Mouse (Mus musculus) right cerebral cortex, postnatal 10 days (tissue): ENCODE results near the gene Pdik1l.

Source experiments
- DNase-seq, 2 experiments: peaks; one replicate each; pipeline ENCODE4 v3.0.0; 2021; ENCODE audit warnings: low spot score in 2 of 2

The Pdik1l gene

DNA sequence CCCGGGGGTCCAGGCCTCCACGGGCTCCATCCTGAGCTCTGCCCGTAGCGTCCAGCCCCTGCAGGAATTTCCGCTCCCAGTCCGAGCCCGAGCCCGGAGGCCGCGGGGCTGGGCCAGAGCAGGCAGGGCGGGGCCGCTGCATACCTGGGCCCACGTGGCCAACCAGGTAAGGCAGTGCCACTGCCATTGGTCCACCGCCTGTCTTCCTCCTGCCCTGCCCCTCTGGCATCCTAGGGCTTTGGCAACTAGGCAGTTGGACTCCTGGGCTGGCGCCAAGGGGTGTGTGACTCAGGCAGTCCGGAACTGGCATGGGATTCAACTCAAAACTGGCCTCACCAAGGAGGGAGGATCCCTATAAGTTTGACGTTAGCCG, 49.4 kb downstream of the Pdik1l start, which contains the start of gene Cnksr1:
TSS of gene Cnksr1 (minus strand) at position 121 of the 373 bp plus-strand sequence.
- peak; percentile 56 to 65 for DNase-seq

DNA sequence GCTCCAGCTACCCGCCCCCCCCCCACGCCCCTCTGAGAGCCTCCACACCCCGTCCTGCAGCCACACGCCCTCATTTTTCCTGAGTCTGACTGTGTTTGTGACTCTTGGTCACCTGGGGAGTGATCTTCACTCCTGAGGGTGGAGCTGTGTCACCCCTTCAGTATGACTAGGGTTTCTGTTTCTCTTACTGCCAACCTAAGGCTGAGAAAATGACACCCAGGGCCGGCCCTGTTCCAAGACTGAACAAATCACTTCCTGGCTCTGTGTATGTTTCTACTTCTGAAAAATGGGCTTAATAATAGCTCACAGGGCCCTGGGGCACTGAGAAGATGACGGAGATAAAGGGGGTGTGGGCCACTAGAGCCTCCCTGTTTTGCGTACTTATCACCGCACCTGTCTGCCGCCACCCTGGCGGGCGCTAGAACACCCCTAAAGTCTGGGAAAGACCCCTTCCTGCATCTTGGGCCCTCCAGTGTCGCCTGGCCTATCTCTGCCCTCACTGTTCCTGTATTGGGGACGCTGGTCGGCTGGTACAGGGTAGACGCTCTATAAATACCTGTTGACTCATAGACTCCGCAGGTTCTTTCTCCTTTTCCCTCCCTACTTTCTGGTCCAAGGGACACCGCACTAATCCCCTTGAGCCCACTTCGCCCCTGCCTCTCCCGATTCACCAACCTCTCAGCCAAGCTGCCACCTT, 50.0 kb downstream of the Pdik1l start:
- no peak for DNase-seq

GRCm38 (mm10) chr4:134234876-134235275, 52.8 kb downstream of the Pdik1l start:
- DNase-seq: no peak

GRCm38 (mm10) chr4:134230431-134230830, 57.3 kb downstream of the Pdik1l start:
- no peak for DNase-seq

DNA sequence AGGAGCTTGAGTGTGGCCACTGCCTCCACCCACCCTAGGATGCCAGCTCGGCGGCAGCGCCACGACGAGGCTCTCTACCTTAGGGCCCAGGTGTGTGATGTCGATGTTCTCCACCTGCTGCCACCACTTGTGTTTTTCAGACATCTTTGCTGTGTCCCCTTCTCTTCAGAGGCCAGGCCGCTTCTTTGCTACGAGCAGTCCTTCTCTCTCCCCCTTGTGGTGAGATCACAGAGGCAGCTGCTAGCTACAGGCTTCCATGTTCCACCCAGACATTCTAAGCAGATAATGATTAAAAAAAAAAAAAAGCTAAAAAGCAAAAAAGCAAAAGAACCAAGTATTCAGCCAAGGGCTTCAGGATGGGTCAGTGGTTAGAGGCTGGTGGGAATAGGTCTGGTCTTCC, 60.5 kb downstream of the Pdik1l start, which contains the start of gene Catsper4:
TSS of gene Catsper4 (minus strand) at position 190 of the 400 bp plus-strand sequence.
- no peak for DNase-seq
